In the genomic region with DNA sequence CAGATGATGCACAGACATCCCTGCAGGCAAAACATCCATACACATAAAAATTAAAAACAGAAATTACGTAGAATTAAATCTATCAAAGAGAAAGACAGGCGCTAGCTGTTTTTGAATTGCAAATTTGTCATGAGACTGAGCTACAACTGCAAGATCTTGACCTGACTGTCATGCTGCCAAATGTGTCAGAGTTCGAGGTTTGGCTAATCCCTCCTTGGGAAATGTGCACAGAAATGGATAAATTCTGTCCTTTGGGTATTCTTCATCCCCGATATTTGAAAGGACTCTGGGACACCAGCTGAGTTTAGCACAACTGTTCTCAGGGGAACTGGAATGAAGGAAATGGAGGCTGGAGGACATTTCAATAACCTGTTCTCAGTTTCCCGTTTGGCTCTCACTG, we compare ENCODE assay signal across 21 mouse cellular contexts. TPM values are rescaled to one million over a fixed set of nuclear protein-coding genes. Genes with fewer than 3 reads are reported as not detected.
DNase-seq lines count a peak whose midpoint lies in the region; ATAC-seq lines count a peak whose summit lies in the region.
"Had no signal": no experiment of that assay in that cellular context is flagged by ENCODE, and none has a peak within 500 bp of the region (broad histone marks: within the 10 kb centered on the region; RNA-seq: fewer than 3 reads in every experiment).

No protein-coding gene starts in this region.

- H3K4me2 ChIP-seq in lung, embryonic 15.5 days: no peak overlapping the region
- H3K4me2 ChIP-seq in intestine, embryonic 15.5 days (replicated peaks): no peak overlapping the region
- H3K4me2 ChIP-seq in stomach, embryonic 16.5 days (ENCODE audit: low read depth, low read length): no peak overlapping the region
- H3K4me2 ChIP-seq in forebrain, embryonic 14.5 days (ENCODE audit: low read length): no peak overlapping the region
- H3K4me2 ChIP-seq: embryonic facial prominence, embryonic 13.5 days; forebrain, embryonic 15.5 days; limb, embryonic 15.5 days; midbrain, embryonic 12.5 days had no signal

- no peak overlapping the region for H3K9ac ChIP-seq in lung, embryonic 15.5 days
- no peak overlapping the region for H3K9ac ChIP-seq in intestine, embryonic 15.5 days
- H3K9ac ChIP-seq in stomach, embryonic 16.5 days (ENCODE audit: low read length): no peak overlapping the region
- H3K9ac ChIP-seq in forebrain, embryonic 14.5 days (ENCODE audit: low read length): no peak overlapping the region
- H3K9ac ChIP-seq: embryonic facial prominence, embryonic 13.5 days; forebrain, embryonic 15.5 days; limb, embryonic 15.5 days; midbrain, embryonic 12.5 days had no signal

- H3K36me3 ChIP-seq in lung, embryonic 15.5 days: no peaks in the 10 kb centered on the region
- H3K36me3 ChIP-seq in intestine, embryonic 15.5 days: no peaks in the 10 kb centered on the region
- H3K36me3 ChIP-seq in stomach, embryonic 16.5 days (ENCODE audit: control insufficient read depth, insufficient read depth, low read length): no peaks in the 10 kb centered on the region
- H3K36me3 ChIP-seq in forebrain, embryonic 14.5 days (ENCODE audit: control insufficient read depth, insufficient read depth, low read length): no peaks in the 10 kb centered on the region
- H3K36me3 ChIP-seq: embryonic facial prominence, embryonic 13.5 days; forebrain, embryonic 15.5 days; G1E; hindbrain, embryonic 10.5 days; limb, embryonic 15.5 days; midbrain, embryonic 12.5 days had no signal

- no peaks in the 10 kb centered on the region for H3K9me3 ChIP-seq in lung, embryonic 15.5 days
- H3K9me3 ChIP-seq in intestine, embryonic 15.5 days: no peaks in the 10 kb centered on the region
- H3K9me3 ChIP-seq in stomach, embryonic 16.5 days (replicated peaks; ENCODE audit: control insufficient read depth, low read length): no peaks in the 10 kb centered on the region
- H3K9me3 ChIP-seq in forebrain, embryonic 14.5 days (replicated peaks; ENCODE audit: control insufficient read depth, low read length): no peaks in the 10 kb centered on the region
- H3K9me3 ChIP-seq: embryonic facial prominence, embryonic 13.5 days; forebrain, embryonic 15.5 days; G1E; hindbrain, embryonic 10.5 days; limb, embryonic 15.5 days; midbrain, embryonic 12.5 days had no signal

- H3K4me3 ChIP-seq in lung, embryonic 15.5 days: no peak overlapping the region
- H3K4me3 ChIP-seq in intestine, embryonic 15.5 days (replicated peaks): no peak overlapping the region
- H3K4me3 ChIP-seq in stomach, embryonic 16.5 days (replicated peaks; ENCODE audit: low read length): no peak overlapping the region
- H3K4me3 ChIP-seq in forebrain, embryonic 14.5 days (ENCODE audit: low read depth, low read length): no peak overlapping the region
- H3K4me3 ChIP-seq: embryonic facial prominence, embryonic 13.5 days; forebrain, embryonic 15.5 days; hindbrain, embryonic 10.5 days; left cerebral cortex, adult 2 months; limb, embryonic 15.5 days; midbrain, embryonic 12.5 days had no signal

- ATAC-seq in lung, embryonic 15.5 days (ENCODE audit: borderline replicate concordance, extremely low read depth, low FRiP score, low TSS enrichment): no peak
- no peak for ATAC-seq in intestine, embryonic 15.5 days
- ATAC-seq in stomach, embryonic 16.5 days (ENCODE audit: insufficient read depth, low FRiP score): no peak
- ATAC-seq in CD4-positive, CD25-positive, alpha-beta regulatory T cell, adult 4 months: no peak
- no peak for ATAC-seq in forebrain, embryonic 14.5 days
- ATAC-seq: activated CD4-positive, CD25-positive, alpha-beta regulatory T cell, adult 4 months; forebrain, embryonic 15.5 days had no signal

- H3K4me1 ChIP-seq in lung, embryonic 15.5 days: peaks cover 16% of the 10 kb centered on the region
- peaks cover 15% of the 10 kb centered on the region; the same call in 1 of the 2 replicates for H3K4me1 ChIP-seq in intestine, embryonic 15.5 days (replicated peaks)
- peaks cover 19% of the 10 kb centered on the region for H3K4me1 ChIP-seq in stomach, embryonic 16.5 days (ENCODE audit: control insufficient read depth, insufficient read depth, low read length)
- H3K4me1 ChIP-seq in forebrain, embryonic 14.5 days (ENCODE audit: control insufficient read depth, insufficient read depth, low read length): no peaks in the 10 kb centered on the region
- H3K4me1 ChIP-seq: forebrain, embryonic 15.5 days; midbrain, embryonic 12.5 days had no signal

- 0 out of 2 replicates have a peak overlapping the region, but pooled peaks have one; percentile 69 for H3K27ac ChIP-seq in lung, embryonic 15.5 days
- peak overlapping the region; percentile 73 for H3K27ac ChIP-seq in intestine, embryonic 15.5 days
- peak overlapping the region; percentile 78 for H3K27ac ChIP-seq in stomach, embryonic 16.5 days (ENCODE audit: low read length)
- no peak overlapping the region for H3K27ac ChIP-seq in forebrain, embryonic 14.5 days (ENCODE audit: low read depth, low read length)
- H3K27ac ChIP-seq: embryonic facial prominence, embryonic 13.5 days; forebrain, embryonic 15.5 days; hindbrain, embryonic 10.5 days; limb, embryonic 15.5 days; midbrain, embryonic 12.5 days had no signal

- DNase-seq in adrenal gland, postnatal 36 days: peak; percentile 9 to 24
- no peak for DNase-seq in adrenal gland, adult 8-10 months
- DNase-seq in lung, postnatal 14 days: no peak
- no peak for DNase-seq in forebrain, embryonic 14.5 days (ENCODE audit: low spot score)
- DNase-seq: B cell, adult 2 months; gastrocnemius, postnatal 25 days; lung, adult 2 months; right cerebral cortex, postnatal 4 days; thymus, adult 2 months had no signal

- WGBS in lung, embryonic 15.5 days: 78% methylated on average over 5 of the region's 5 CpGs
- WGBS in intestine, embryonic 15.5 days: 67% methylated on average over 5 of the region's 5 CpGs
- WGBS in stomach, embryonic 16.5 days: 57% methylated on average over 5 of the region's 5 CpGs
- WGBS in forebrain, embryonic 14.5 days: 85% methylated on average over 5 of the region's 5 CpGs

- no peaks in the 10 kb centered on the region; the same call in 1 of the 2 replicates for H3K27me3 ChIP-seq in lung, embryonic 15.5 days
- no peaks in the 10 kb centered on the region for H3K27me3 ChIP-seq in intestine, embryonic 15.5 days (replicated peaks)
- H3K27me3 ChIP-seq in stomach, embryonic 16.5 days (ENCODE audit: control insufficient read depth, insufficient read depth, low read length): no peaks in the 10 kb centered on the region
- no peaks in the 10 kb centered on the region for H3K27me3 ChIP-seq in forebrain, embryonic 14.5 days (replicated peaks; ENCODE audit: control insufficient read depth, insufficient read depth, low read length)
- H3K27me3 ChIP-seq: embryonic facial prominence, embryonic 13.5 days; forebrain, embryonic 15.5 days; limb, embryonic 15.5 days; midbrain, embryonic 12.5 days had no signal

RNA-seq across cellular contexts. Expression of gene Gcnt2, which starts 41.7 kb away (rescaled TPM):
- 1 to 10 TPM; 6.0 to 9.1 TPM for total RNA-seq in adrenal gland, postnatal 36 days (2021)
- total RNA-seq in adrenal gland, adult 8-10 months (2022): 1 to 10 TPM; 4.8 to 9.1 (median 7.1) TPM
- 2.5 and 4.0 TPM in 2 replicates for polyA plus RNA-seq in lung, embryonic 15.5 days (2015; fragmentation: Nextera tagmentation; extraction: Ambion mirVana)
- 12.2 and 12.4 TPM in 2 replicates for polyA plus RNA-seq in intestine, embryonic 15.5 days (2015; fragmentation: Nextera tagmentation; extraction: Ambion mirVana)
- polyA plus RNA-seq in stomach, embryonic 16.5 days (2015; fragmentation: Nextera tagmentation; extraction: Ambion mirVana): 9.4 and 11.3 TPM in 2 replicates
- polyA plus RNA-seq in CD4-positive, CD25-positive, alpha-beta regulatory T cell, adult 4 months (2017; shearing (Covaris generic)): under 1 TPM; 0.20 to 0.39 TPM
- polyA plus RNA-seq in forebrain, embryonic 14.5 days (2014; fragmentation: Nextera tagmentation; extraction: Ambion mirVana): 4.8 and 5.2 TPM in 2 replicates
- polyA plus RNA-seq: G1E had no signal

Comparison
In these comparisons a context has a peak if more than half of its experiments do, and no peak if none do; other contexts are left out.
1. DNase-seq: peak in adrenal gland, postnatal 36 days (2 of 2); none in adrenal gland, adult 8-10 months (single experiment), lung, postnatal 14 days (single experiment) and forebrain, embryonic 14.5 days (single experiment).